Comparison of ENCODE assay signal across 10 mouse cellular contexts in the genomic region with DNA sequence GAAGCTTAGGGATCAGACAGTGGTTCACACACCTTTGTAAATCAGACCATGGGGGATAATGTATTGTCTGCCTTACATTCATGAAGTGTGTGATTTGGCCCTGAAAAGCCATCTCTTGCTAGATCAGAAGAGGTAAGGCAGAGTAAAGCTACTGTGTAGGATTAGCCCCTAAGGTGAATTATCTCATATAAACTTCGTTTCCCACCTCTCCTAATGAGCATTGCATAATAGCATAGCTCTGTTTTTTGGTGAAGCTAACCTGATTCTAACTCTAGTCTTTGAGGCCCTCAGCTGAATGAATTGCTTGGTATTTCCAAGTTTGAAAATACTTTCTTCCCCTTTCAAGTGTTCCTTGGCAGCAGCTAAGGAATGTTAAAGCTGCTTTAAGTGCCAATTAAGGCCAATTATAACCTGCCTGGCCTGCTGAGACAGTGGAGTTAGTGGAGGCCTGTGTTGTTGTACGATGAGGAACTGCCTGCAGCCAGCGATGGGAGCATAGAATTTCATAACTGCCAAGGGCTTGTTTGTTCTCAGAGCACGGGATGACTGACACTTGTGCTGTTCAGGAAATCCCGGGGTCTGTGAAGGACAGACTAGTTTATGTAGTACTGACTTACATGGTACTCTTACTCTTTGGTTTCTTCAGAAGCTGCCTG. TPM values are rescaled to one million over a fixed set of nuclear protein-coding genes. Genes with fewer than 3 reads are reported as not detected.
DNase-seq lines count a peak whose midpoint lies in the region; ATAC-seq and TF ChIP-seq lines count a peak whose summit lies in the region.
"Had no signal": no experiment of that assay in that cellular context is flagged by ENCODE, and none has a peak within 500 bp of the region (broad histone marks: within the 10 kb centered on the region; RNA-seq: fewer than 3 reads in every experiment).

No protein-coding gene starts in this region.

- H3K27ac ChIP-seq in kidney, embryonic 14.5 days (ENCODE audit: low read depth, low read length): no peak overlapping the region
- peak overlapping the region; percentile 37 for H3K27ac ChIP-seq in embryonic facial prominence, embryonic 12.5 days
- H3K27ac ChIP-seq in limb, embryonic 13.5 days: peak overlapping the region; percentile 17; the same call in 1 of the 2 replicates
- no peak overlapping the region for H3K27ac ChIP-seq in midbrain, postnatal 0 days (ENCODE audit: low read depth, low read length)
- H3K27ac ChIP-seq: macrophage had no signal

- ATAC-seq in kidney, embryonic 14.5 days (ENCODE audit: low FRiP score, low TSS enrichment): no peak
- ATAC-seq in embryonic facial prominence, embryonic 12.5 days (ENCODE audit: insufficient number of reproducible peaks, insufficient read depth, low FRiP score, low TSS enrichment): peak; percentile 72; the same call in 1 of the 2 replicates
- peak; percentile 62 for ATAC-seq in limb, embryonic 13.5 days (ENCODE audit: low FRiP score, low read depth)
- no peak for ATAC-seq in midbrain, postnatal 0 days (ENCODE audit: low FRiP score)

- no peaks in the 10 kb centered on the region for H3K27me3 ChIP-seq in kidney, embryonic 14.5 days (ENCODE audit: control insufficient read depth, insufficient read depth, low read length)
- H3K27me3 ChIP-seq in embryonic facial prominence, embryonic 12.5 days: no peaks in the 10 kb centered on the region
- H3K27me3 ChIP-seq in limb, embryonic 13.5 days: no peaks in the 10 kb centered on the region
- no peaks in the 10 kb centered on the region for H3K27me3 ChIP-seq in midbrain, postnatal 0 days (ENCODE audit: insufficient read depth, low read length)

- peak; percentile 16 for DNase-seq in kidney, postnatal 10 days
- DNase-seq in midbrain, postnatal 0 days (ENCODE audit: low spot score): peak; percentile 13
- no peak for DNase-seq in testis, postnatal 14 days (ENCODE audit: low spot score)
- no peak for DNase-seq in ovary, postnatal 14 days (ENCODE audit: low spot score)
- no peak for DNase-seq in kidney, postnatal 25 days

- WGBS in kidney, embryonic 14.5 days: 41% methylated on average over 5 of the region's 5 CpGs
- 8% methylated on average over 5 of the region's 5 CpGs for WGBS in embryonic facial prominence, embryonic 12.5 days
- 16% methylated on average over 5 of the region's 5 CpGs for WGBS in limb, embryonic 13.5 days
- WGBS in midbrain, postnatal 0 days: 17% methylated on average over 5 of the region's 5 CpGs

- H3K4me1 ChIP-seq in kidney, embryonic 14.5 days (ENCODE audit: control insufficient read depth, insufficient read depth, low read length): 0 out of 2 replicates have a peak, but pooled peaks cover 10% of the 10 kb centered on the region
- H3K4me1 ChIP-seq in embryonic facial prominence, embryonic 12.5 days: peaks cover 19% of the 10 kb centered on the region
- peaks cover 37% of the 10 kb centered on the region for H3K4me1 ChIP-seq in limb, embryonic 13.5 days
- 0 out of 2 replicates have a peak, but pooled peaks cover 6% of the 10 kb centered on the region for H3K4me1 ChIP-seq in midbrain, postnatal 0 days (ENCODE audit: insufficient read depth, low read length)

- H3K9ac ChIP-seq in kidney, embryonic 14.5 days (ENCODE audit: low read depth, low read length): no peak overlapping the region
- no peak overlapping the region for H3K9ac ChIP-seq in embryonic facial prominence, embryonic 12.5 days
- H3K9ac ChIP-seq in limb, embryonic 13.5 days: no peak overlapping the region
- no peak overlapping the region for H3K9ac ChIP-seq in midbrain, postnatal 0 days (replicated peaks; ENCODE audit: low read length, poor library complexity, severe bottlenecking)

- no peak overlapping the region for H3K4me3 ChIP-seq in kidney, embryonic 14.5 days (ENCODE audit: low read length)
- no peak overlapping the region for H3K4me3 ChIP-seq in embryonic facial prominence, embryonic 12.5 days
- no peak overlapping the region for H3K4me3 ChIP-seq in limb, embryonic 13.5 days
- no peak overlapping the region for H3K4me3 ChIP-seq in midbrain, postnatal 0 days (ENCODE audit: low read depth, low read length)
- H3K4me3 ChIP-seq: erythroblast, embryonic 14.5 days had no signal

- no peaks in the 10 kb centered on the region for H3K36me3 ChIP-seq in kidney, embryonic 14.5 days (ENCODE audit: control insufficient read depth, insufficient read depth, low read length)
- H3K36me3 ChIP-seq in embryonic facial prominence, embryonic 12.5 days: no peaks in the 10 kb centered on the region
- H3K36me3 ChIP-seq in limb, embryonic 13.5 days: no peaks in the 10 kb centered on the region
- H3K36me3 ChIP-seq in midbrain, postnatal 0 days (ENCODE audit: insufficient read depth, low read length): no peaks in the 10 kb centered on the region

- no peak for TF ChIP-seq CTCF in midbrain, postnatal 0 days (IDR thresholded peaks at IDR 0.05)

- H3K4me2 ChIP-seq in kidney, embryonic 14.5 days (replicated peaks; ENCODE audit: low read depth, low read length): no peak overlapping the region
- no peak overlapping the region for H3K4me2 ChIP-seq in embryonic facial prominence, embryonic 12.5 days (replicated peaks)
- H3K4me2 ChIP-seq in limb, embryonic 13.5 days (replicated peaks): peak overlapping the region; percentile 7; the same call in 1 of the 2 replicates
- no peak overlapping the region for H3K4me2 ChIP-seq in midbrain, postnatal 0 days (ENCODE audit: low read depth, low read length, poor library complexity, severe bottlenecking)

- no peaks in the 10 kb centered on the region for H3K9me3 ChIP-seq in kidney, embryonic 14.5 days (ENCODE audit: control insufficient read depth, low read length)
- H3K9me3 ChIP-seq in embryonic facial prominence, embryonic 12.5 days: no peaks in the 10 kb centered on the region
- no peaks in the 10 kb centered on the region for H3K9me3 ChIP-seq in limb, embryonic 13.5 days
- H3K9me3 ChIP-seq in midbrain, postnatal 0 days (ENCODE audit: low read length): no peaks in the 10 kb centered on the region

RNA-seq across cellular contexts. Expression of a gene that starts 56.2 kb away (rescaled TPM):
- 232 and 248 TPM in 2 replicates for polyA plus RNA-seq in kidney, embryonic 14.5 days (2014; fragmentation: Nextera tagmentation; extraction: Ambion mirVana)
- polyA plus RNA-seq in embryonic facial prominence, embryonic 12.5 days (2016; fragmentation: Nextera tagmentation; extraction: Ambion mirVana): 268 TPM in 2 replicates
- polyA plus RNA-seq in limb, embryonic 13.5 days (2015; fragmentation: Nextera tagmentation; extraction: Ambion mirVana): 259 TPM in 2 replicates
- total RNA-seq in midbrain, postnatal 0 days (2014; rRNA removed): 131 and 166 TPM in 2 replicates
- polyA plus RNA-seq in midbrain, postnatal 0 days (2015; fragmentation: Nextera tagmentation; extraction: Ambion mirVana): 225 and 233 TPM in 2 replicates

Comparison
In these comparisons a context has a peak if more than half of its experiments do, and no peak if none do; other contexts are left out.
1. DNase-seq: peak in kidney, postnatal 10 days (single experiment) and midbrain, postnatal 0 days (single experiment); none in testis, postnatal 14 days (single experiment), ovary, postnatal 14 days (single experiment) and kidney, postnatal 25 days (0 of 2).
2. ATAC-seq: peak in embryonic facial prominence, embryonic 12.5 days (single experiment) and limb, embryonic 13.5 days (single experiment); none in kidney, embryonic 14.5 days (single experiment) and midbrain, postnatal 0 days (single experiment).
3. H3K27ac ChIP-seq: peak in embryonic facial prominence, embryonic 12.5 days (single experiment) and limb, embryonic 13.5 days (single experiment); none in kidney, embryonic 14.5 days (single experiment) and midbrain, postnatal 0 days (single experiment).